Mouse (Mus musculus): ENCODE measurements around the gene Dag1. TPM values are rescaled to one million over a fixed set of nuclear protein-coding genes. Genes with fewer than 3 reads are reported as not detected.

Gene Dag1
- 56.9 and 63.3 TPM in 2 replicates for polyA plus RNA-seq (2015; fragmentation: Nextera tagmentation; extraction: Ambion mirVana)

- Histone ChIP-seq H3K27me3 (no peaks in the 10 kb centered on the region), H3K4me3 (peak within 1 kb of the TSS; percentile 97), H3K9ac (peak within 1 kb of the TSS; percentile 87), H3K9me3 (no peaks in the 10 kb centered on the region), H3K36me3 (no peaks in the 10 kb centered on the region), H3K4me1 (peaks cover 26% of the 10 kb centered on the region), H3K27ac (peak within 1 kb of the TSS; percentile 87), H3K4me2 (replicated peaks) (peak within 1 kb of the TSS; percentile 85)
- peak; percentile 98 for ATAC-seq (ENCODE audit: low FRiP score, low read depth)
- under 1% methylated on average over 68 of the region's 71 CpGs for WGBS
Measured at GRCm38 (mm10) chr9:108263690-108264190, at the start of gene Dag1. Gene Dag1 (minus strand): TSS chr9:108263958.

- Histone ChIP-seq H3K4me3 (peak overlapping the region; percentile 94), H3K27ac (no peak overlapping the region), H3K27me3 (no peaks in the 10 kb centered on the region), H3K4me2 (replicated peaks) (peak overlapping the region; percentile 86), H3K9me3 (no peaks in the 10 kb centered on the region), H3K9ac (peak overlapping the region; percentile 56), H3K36me3 (peaks cover 9% of the 10 kb centered on the region), H3K4me1 (peaks cover 34% of the 10 kb centered on the region)
- ATAC-seq (ENCODE audit: low FRiP score, low read depth): no peak
- 63% methylated on average over 2 of the region's 2 CpGs for WGBS
Measured at GRCm38 (mm10) chr9:108308141-108308540, 44.4 kb upstream of the Dag1 start.

GRCm38 (mm10) chr9:108307021-108307807, 43.5 kb upstream of the Dag1 start:
- Histone ChIP-seq H3K4me3 (peak overlapping the region; percentile 94), H3K9me3 (no peaks in the 10 kb centered on the region), H3K4me2 (replicated peaks) (peak overlapping the region; percentile 86), H3K27me3 (no peaks in the 10 kb centered on the region), H3K9ac (peak overlapping the region; percentile 97), H3K4me1 (peaks cover 34% of the 10 kb centered on the region), H3K36me3 (peaks cover 18% of the 10 kb centered on the region), H3K27ac (peak overlapping the region; percentile 100)
- no peak for ATAC-seq (ENCODE audit: low FRiP score, low read depth)
- 15% methylated on average over 12 of the region's 12 CpGs for WGBS

GRCm38 (mm10) chr9:108306571-108306980, 42.8 kb upstream of the Dag1 start:
- H3K27ac ChIP-seq: peak overlapping the region; percentile 100
- peaks cover 32% of the 10 kb centered on the region for H3K4me1 ChIP-seq
- H3K4me3 ChIP-seq: peak overlapping the region; percentile 94
- under 1% methylated on average over 51 of the region's 51 CpGs for WGBS
- no peaks in the 10 kb centered on the region for H3K27me3 ChIP-seq
- H3K36me3 ChIP-seq: peaks cover 18% of the 10 kb centered on the region
- H3K9me3 ChIP-seq: no peaks in the 10 kb centered on the region
- peak overlapping the region; percentile 86 for H3K4me2 ChIP-seq (replicated peaks)
- H3K9ac ChIP-seq: peak overlapping the region; percentile 97
- ATAC-seq (ENCODE audit: low FRiP score, low read depth): peak; percentile 60

- WGBS: under 1% methylated on average over 81 of the region's 81 CpGs
- peak; percentile 97 for ATAC-seq (ENCODE audit: low FRiP score, low read depth)
- no peaks in the 10 kb centered on the region for H3K9me3 ChIP-seq
- H3K9ac ChIP-seq: peak within 1 kb of the TSS; percentile 97
- no peaks in the 10 kb centered on the region for H3K27me3 ChIP-seq
- peak within 1 kb of the TSS; percentile 86 for H3K4me2 ChIP-seq (replicated peaks)
- peaks cover 26% of the 10 kb centered on the region for H3K4me1 ChIP-seq
- peaks cover 24% of the 10 kb centered on the region for H3K36me3 ChIP-seq
- peak within 1 kb of the TSS; percentile 94 for H3K4me3 ChIP-seq
- peak within 1 kb of the TSS; percentile 100 for H3K27ac ChIP-seq
Measured at GRCm38 (mm10) chr9:108305629-108306520, 42.1 kb upstream of the Dag1 start, which contains the start of the genes Rhoa and Tcta. Gene Rhoa (plus strand): TSS chr9:108306129. Gene Tcta (minus strand): TSS chr9:108306160.

DNA sequence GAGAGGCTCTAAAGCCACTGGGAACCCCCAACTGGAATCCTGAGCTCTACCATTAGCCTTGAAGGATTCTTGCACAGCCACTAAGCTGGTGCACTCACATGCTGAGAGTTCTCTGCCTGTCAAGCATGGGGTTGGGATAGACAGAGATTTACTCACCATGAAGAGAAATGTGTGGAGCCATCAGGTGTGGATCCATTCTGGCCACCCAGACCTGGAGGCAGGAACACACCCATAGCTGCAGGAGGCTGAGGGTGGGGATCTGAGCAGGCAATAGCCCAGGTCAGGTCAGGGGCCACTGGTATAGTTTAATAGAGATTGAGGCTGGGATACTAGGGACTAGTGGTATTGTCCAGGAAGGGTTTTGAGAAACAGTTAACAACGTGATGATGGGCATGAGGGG, 41.4 kb upstream of the Dag1 start:
- Histone ChIP-seq H3K9me3 (no peaks in the 10 kb centered on the region), H3K4me1 (peaks cover 24% of the 10 kb centered on the region), H3K9ac (peak overlapping the region; percentile 84), H3K4me3 (peak overlapping the region; percentile 94), H3K27me3 (no peaks in the 10 kb centered on the region), H3K27ac (peak overlapping the region; percentile 74), H3K36me3 (peaks cover 30% of the 10 kb centered on the region), H3K4me2 (replicated peaks) (peak overlapping the region; percentile 86)
- 0% methylated on average over 1 of the region's 1 CpGs for WGBS
- ATAC-seq (ENCODE audit: low FRiP score, low read depth): no peak

DNA sequence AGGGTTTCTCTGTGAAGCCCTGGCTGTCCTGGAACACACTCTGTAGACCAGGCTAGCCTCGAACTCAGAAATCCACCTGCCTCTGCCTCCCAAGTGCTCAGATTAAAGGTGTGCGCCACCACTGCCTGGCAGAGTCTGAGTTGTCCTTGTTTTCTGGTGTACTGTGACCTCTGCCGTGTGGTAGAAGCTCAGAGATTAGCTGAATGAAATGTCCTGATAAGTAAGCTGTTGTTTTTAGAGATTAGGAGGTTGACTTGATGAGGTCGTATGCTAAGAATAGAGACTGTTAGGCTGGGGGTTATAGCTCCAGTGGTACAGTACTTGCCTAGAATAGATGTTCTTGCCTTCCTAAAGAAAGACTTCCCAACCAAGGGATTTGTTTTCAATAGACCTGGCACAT, 41.0 kb upstream of the Dag1 start:
- H3K9ac ChIP-seq: peak overlapping the region; percentile 84; the same call in 1 of the 2 replicates

GRCm38 (mm10) chr9:108301853-108302252, 38.1 kb upstream of the Dag1 start:
- H3K36me3 ChIP-seq: peaks cover 30% of the 10 kb centered on the region
- no peak for ATAC-seq (ENCODE audit: low FRiP score, low read depth)
- H3K4me1 ChIP-seq: peaks cover 11% of the 10 kb centered on the region
- H3K9ac ChIP-seq: no peak overlapping the region
- WGBS: 79% methylated on average over 3 of the region's 3 CpGs
- H3K4me3 ChIP-seq: no peak overlapping the region
- H3K27me3 ChIP-seq: no peaks in the 10 kb centered on the region
- H3K4me2 ChIP-seq (replicated peaks): no peak overlapping the region
- no peaks in the 10 kb centered on the region for H3K9me3 ChIP-seq
- H3K27ac ChIP-seq: no peak overlapping the region

More for the DNA sequence above, 41.0 kb upstream of the Dag1 start:
- no peaks in the 10 kb centered on the region for H3K27me3 ChIP-seq
- 81% methylated on average over 4 of the region's 4 CpGs for WGBS
- H3K4me3 ChIP-seq: peak overlapping the region; percentile 94
- H3K4me1 ChIP-seq: peaks cover 24% of the 10 kb centered on the region
- H3K9me3 ChIP-seq: no peaks in the 10 kb centered on the region
- H3K36me3 ChIP-seq: peaks cover 30% of the 10 kb centered on the region
- ATAC-seq (ENCODE audit: low FRiP score, low read depth): no peak
- H3K4me2 ChIP-seq (replicated peaks): peak overlapping the region; percentile 86
- H3K27ac ChIP-seq: no peak overlapping the region

DNA sequence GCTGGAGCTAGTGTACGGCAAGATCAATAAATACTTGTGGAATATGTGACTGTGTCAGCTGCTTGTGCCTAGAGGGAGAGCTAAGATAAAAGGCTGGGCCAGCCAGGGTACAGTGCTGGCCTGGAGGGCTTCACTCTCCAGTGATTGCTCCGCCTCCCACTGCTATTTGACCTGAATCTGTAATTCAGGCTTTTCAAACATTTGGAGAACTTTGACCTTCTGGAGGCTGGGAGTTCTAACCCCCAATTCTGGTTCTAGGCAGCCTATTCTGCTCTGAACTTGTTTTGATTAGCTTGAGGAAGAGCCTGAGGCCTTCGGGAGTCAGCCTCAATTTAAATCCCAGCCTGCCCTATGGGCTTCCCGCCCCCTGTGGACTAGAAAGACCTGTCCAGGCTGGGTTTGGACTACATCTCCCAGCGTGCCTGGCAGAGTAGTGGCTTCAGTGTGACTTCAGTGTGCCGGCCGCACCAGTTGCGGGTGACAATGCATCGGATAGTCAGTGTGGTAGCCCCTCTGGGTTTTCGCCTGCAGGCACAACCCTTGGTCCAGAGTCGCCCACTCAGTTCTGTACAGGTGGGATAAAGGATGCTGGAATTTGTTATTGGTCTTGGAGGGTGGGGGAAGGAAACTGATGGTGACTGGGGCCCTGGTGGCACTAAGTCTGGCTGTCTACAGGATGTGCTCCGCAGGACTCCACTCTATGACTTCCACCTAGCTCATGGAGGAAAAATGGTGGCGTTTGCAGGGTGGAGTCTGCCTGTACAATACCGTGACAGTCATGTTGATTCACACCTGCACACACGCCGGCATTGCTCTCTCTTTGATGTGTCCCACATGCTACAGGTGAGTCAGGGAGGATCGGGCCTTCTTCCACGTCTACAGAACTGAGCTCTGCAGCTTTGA, 32.9 kb upstream of the Dag1 start, which contains the start of gene Amt:
Gene Amt (plus strand): TSS at position 401 of the 903 bp plus-strand sequence.
- ATAC-seq (ENCODE audit: low FRiP score, low read depth): 0 out of 2 replicates have a peak, but pooled peaks have one; percentile 48
- Histone ChIP-seq H3K4me1 (0 out of 2 replicates have a peak, but pooled peaks cover 7% of the 10 kb centered on the region), H3K9me3 (no peaks in the 10 kb centered on the region), H3K9ac (peak within 1 kb of the TSS; percentile 31), H3K27me3 (no peaks in the 10 kb centered on the region), H3K4me2 (replicated peaks) (peak within 1 kb of the TSS; percentile 46), H3K36me3 (peaks cover 36% of the 10 kb centered on the region), H3K27ac (no peak within 1 kb of the TSS), H3K4me3 (peak within 1 kb of the TSS; percentile 24)
- 25% methylated on average over 18 of the region's 18 CpGs for WGBS

DNA sequence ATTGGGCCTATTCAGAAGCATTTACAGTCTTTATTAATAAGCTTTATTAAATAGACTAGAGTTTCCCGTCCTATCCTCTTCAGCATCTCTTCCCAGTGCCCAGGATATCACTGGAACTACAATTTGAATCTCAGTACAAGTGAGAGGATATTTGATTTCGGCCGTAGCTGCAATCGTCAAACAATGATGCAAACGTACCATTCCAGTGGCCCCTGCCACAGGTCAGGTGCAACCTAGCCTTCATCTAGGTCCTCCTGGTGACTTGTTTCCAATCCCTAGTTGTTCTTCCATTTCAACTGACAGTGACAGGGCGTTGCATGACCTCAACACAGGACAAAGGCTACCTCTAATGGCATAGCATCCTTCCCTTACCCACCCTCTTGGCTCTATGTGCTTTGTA, 27.0 kb upstream of the Dag1 start:
- Histone ChIP-seq H3K9me3 (no peaks in the 10 kb centered on the region), H3K36me3 (peaks cover 21% of the 10 kb centered on the region), H3K9ac (peak overlapping the region; percentile 65), H3K27ac (peak overlapping the region; percentile 39), H3K4me1 (peaks cover 5% of the 10 kb centered on the region), H3K4me3 (peak overlapping the region; percentile 55), H3K27me3 (no peaks in the 10 kb centered on the region), H3K4me2 (replicated peaks) (peak overlapping the region; percentile 67)
- 53% methylated on average over 6 of the region's 6 CpGs for WGBS
- ATAC-seq (ENCODE audit: low FRiP score, low read depth): no peak

Measured in limb, embryonic 13.5 days (tissue).